Mouse (Mus musculus) mouse trophoblast stem cell (cell line): ENCODE measurements at regions not wholly inside any gene's neighbourhood (a gene's known extent, or its start where the extent isn't known, plus 50 kb on each side); places are given as distances from the start of the nearest gene placed in this dataset.
"Not testable (repeated sequence)": the region's sequence is repeated elsewhere in the genome, so short reads cannot be mapped to it uniquely, and the experiment has no call there.

Source experiments
- in situ Hi-C, 2 experiments: fragments of 300-500 bp; cut with MseI, MboI; formaldehyde crosslinking; loops; 2 replicates in 1 of 2; 3 replicates in 1 of 2; pipeline ENCODE4 v1.15.1; 2025

DNA sequence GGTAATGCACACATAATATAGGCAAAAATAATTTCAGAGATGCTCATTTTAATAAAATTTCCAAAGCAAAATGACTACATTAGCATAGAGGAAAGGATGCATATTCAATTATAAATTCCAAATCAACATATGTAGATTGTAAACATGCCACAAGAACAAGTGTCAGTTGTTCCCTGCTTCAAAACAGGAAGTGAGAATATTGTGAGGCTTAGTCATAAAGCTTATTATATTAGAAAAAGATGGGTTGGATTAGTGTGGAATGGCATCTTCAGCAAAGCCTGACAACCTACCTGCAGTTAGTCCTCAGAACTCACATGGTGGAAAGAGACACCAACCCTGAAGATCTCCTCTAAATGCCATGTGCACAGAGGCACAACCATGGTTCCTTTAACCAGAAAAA lies 92.1 kb downstream of the Susd5 start:
- in situ Hi-C loops = not testable (repeated sequence)

DNA sequence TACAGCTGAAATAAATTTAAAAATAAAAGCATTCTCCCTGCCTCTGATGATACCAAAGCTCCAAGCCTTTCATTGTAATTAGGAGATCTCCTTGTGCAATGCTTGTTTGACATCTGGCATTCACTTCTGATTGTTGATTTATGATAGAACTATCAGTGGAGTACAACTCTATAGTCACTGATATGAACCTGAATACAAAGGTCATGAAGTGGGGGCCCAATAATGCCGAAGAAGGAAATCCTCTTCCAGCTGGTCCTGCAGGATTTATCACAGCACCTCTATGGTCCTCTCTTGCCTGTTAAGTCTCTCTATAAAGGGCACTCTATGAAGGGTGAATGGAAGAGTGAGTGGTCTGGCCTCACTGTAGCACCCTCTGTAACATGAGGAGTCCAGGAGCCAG lies 132.4 kb downstream of the Susd5 start:
- in situ Hi-C loops = not testable (repeated sequence)

GRCm38 (mm10) chr9:114201036-114201435 lies 128.9 kb upstream of the Bcl2a1c start:
- in situ Hi-C loops = loop anchor here in 1 of 2 experiments (5.0 kb wide), 1 partner anchor 39 kb away; no protein-coding TSS in a partner anchor

DNA sequence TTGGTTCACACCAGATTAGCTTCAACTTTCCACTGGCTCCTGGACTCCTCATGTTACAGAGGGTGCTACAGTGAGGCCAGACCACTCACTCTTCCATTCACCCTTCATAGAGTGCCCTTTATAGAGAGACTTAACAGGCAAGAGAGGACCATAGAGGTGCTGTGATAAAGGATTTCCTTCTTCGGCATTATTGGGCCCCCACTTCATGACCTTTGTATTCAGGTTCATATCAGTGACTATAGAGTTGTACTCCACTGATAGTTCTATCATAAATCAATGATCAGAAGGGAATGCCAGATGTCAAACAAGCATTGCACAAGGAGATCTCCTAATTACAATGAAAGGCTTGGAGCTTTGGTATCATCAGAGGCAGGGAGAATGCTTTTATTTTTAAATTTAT lies 89.4 kb upstream of the Bcl2a1c start:
- in situ Hi-C loops = not testable (repeated sequence)

DNA sequence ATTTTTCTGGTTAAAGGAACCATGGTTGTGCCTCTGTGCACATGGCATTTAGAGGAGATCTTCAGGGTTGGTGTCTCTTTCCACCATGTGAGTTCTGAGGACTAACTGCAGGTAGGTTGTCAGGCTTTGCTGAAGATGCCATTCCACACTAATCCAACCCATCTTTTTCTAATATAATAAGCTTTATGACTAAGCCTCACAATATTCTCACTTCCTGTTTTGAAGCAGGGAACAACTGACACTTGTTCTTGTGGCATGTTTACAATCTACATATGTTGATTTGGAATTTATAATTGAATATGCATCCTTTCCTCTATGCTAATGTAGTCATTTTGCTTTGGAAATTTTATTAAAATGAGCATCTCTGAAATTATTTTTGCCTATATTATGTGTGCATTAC lies 50.3 kb upstream of the Bcl2a1c start:
- in situ Hi-C loops = loop anchor here in 1 of 2 experiments (10.0 kb wide), 1 partner anchor 125 kb away; no protein-coding TSS in a partner anchor
